Mouse (Mus musculus) MEL (cell line): ENCODE results near the gene Nectin2. TPM values are rescaled to one million over a fixed set of nuclear protein-coding genes. Genes with fewer than 3 reads are reported as not detected.
A peak's percentile ranks its signal among the peaks of the same experiment; 100 is the strongest.

Source experiments
- DNase-seq: peaks from one replicate; pipeline ENCODE4 v3.0.0; 2011; ENCODE audit warnings: low read depth, low spot score
- H3K27ac ChIP-seq: 2 replicates; pipeline ENCODE4 v1.5.1; 2012; ENCODE audit warnings: low read depth, mild to moderate bottlenecking, control low read depth, low read length, moderate library complexity; ENCODE audit not compliant: control insufficient read depth
- H3K27me3 ChIP-seq, 2 experiments: fragments of 150-350 bp in 1 of 2; sonication (generic) in 1 of 2; 2 replicates each; pipeline ENCODE4 v1.6.1; 2012; ENCODE audit warnings: low read length in 2 of 2, mild to moderate bottlenecking in 2 of 2, improper control_type of control experiment in 1 of 2, moderate library complexity in 1 of 2; ENCODE audit not compliant: insufficient read depth in 2 of 2, control insufficient read depth in 1 of 2
- H3K36me3 ChIP-seq, 2 experiments: 2 replicates each; pipeline ENCODE4 v1.6.1; 2012 to 2014; ENCODE audit warnings: low read length in 2 of 2, improper control_type of control experiment in 1 of 2, inconsistent platforms in 1 of 2, mild to moderate bottlenecking in 1 of 2; ENCODE audit not compliant: insufficient read depth in 2 of 2, control insufficient read depth in 1 of 2
- H3K4me1 ChIP-seq, 2 experiments: fragments of 150-350 bp in 1 of 2; sonication (generic) in 1 of 2; 2 replicates each; pipeline ENCODE4 v1.6.1; 2012; ENCODE audit warnings: low read length in 2 of 2, improper control_type of control experiment in 1 of 2, mild to moderate bottlenecking in 1 of 2; ENCODE audit not compliant: insufficient read depth in 2 of 2, control insufficient read depth in 1 of 2
- H3K4me3 ChIP-seq, 2 experiments: fragments of 150-350 bp in 1 of 2; sonication (generic) in 1 of 2; 2 replicates each; pipeline ENCODE4 v1.5.1; 2012; ENCODE audit warnings: low read depth in 2 of 2, low read length in 2 of 2, mild to moderate bottlenecking in 2 of 2, moderate library complexity in 2 of 2, control low read depth in 1 of 2, improper control_type of control experiment in 1 of 2; ENCODE audit not compliant: control insufficient read depth in 1 of 2, insufficient read depth in 1 of 2
- H3K79me2 ChIP-seq: 2 replicates; pipeline ENCODE4 v1.6.1; 2012; ENCODE audit warnings: mild to moderate bottlenecking, low read length, moderate library complexity; ENCODE audit not compliant: control insufficient read depth, poor library complexity, insufficient read depth
- H3K9ac ChIP-seq: 2 replicates; pipeline ENCODE4 v1.6.1; 2012; ENCODE audit warnings: low read depth, mild to moderate bottlenecking, control low read depth, low read length, moderate library complexity; ENCODE audit not compliant: control insufficient read depth, poor library complexity, severe bottlenecking
- H3K9me3 ChIP-seq: fragments of 150-350 bp; sonication (generic); replicated peaks from 2 replicates; pipeline ENCODE4 v1.6.1; 2012; ENCODE audit warnings: mild to moderate bottlenecking, low read length, improper control_type of control experiment, moderate library complexity; ENCODE audit not compliant: insufficient read depth
- CTCF ChIP-seq, 3 experiments: IDR thresholded peaks in 2 of 3; conservative IDR thresholded peaks in 1 of 3; 2 replicates each; pipeline ENCODE4 v1.5.1; 2011 to 2012; ENCODE audit warnings: low read length in 3 of 3, low read depth in 2 of 3, mild to moderate bottlenecking in 2 of 3, improper control_type of control experiment in 1 of 3, inconsistent platforms in 1 of 3, mixed read lengths in 1 of 3, moderate library complexity in 1 of 3; ENCODE audit not compliant: control insufficient read depth in 1 of 3, insufficient read depth in 1 of 3, poor library complexity in 1 of 3, severe bottlenecking in 1 of 3
- E2F4 ChIP-seq: IDR thresholded peaks from 2 replicates; pipeline ENCODE4 v1.6.1; 2011; ENCODE audit warnings: low read depth, low read length, improper control_type of control experiment, borderline replicate concordance
- EP300 ChIP-seq, 2 experiments: IDR thresholded peaks; 2 replicates each; pipeline ENCODE4 v1.6.1; 2011; ENCODE audit warnings: improper control_type of control experiment in 2 of 2, low read length in 2 of 2, low read depth in 1 of 2, mild to moderate bottlenecking in 1 of 2
- GABPA ChIP-seq: IDR thresholded peaks from 2 replicates; pipeline ENCODE4 v1.6.1; 2012; ENCODE audit warnings: low read depth, mild to moderate bottlenecking, inconsistent platforms, low read length, improper control_type of control experiment, moderate library complexity
- GATA1 ChIP-seq: IDR thresholded peaks from 2 replicates; pipeline ENCODE4 v1.6.1; 2011; ENCODE audit warnings: low read depth, low read length, improper control_type of control experiment
- HCFC1 ChIP-seq: IDR thresholded peaks from 2 replicates; pipeline ENCODE4 v1.6.1; 2012; ENCODE audit warnings: low read depth, mild to moderate bottlenecking, inconsistent platforms, low read length, improper control_type of control experiment, moderate library complexity
- KAT2A ChIP-seq: conservative IDR thresholded peaks from 2 replicates; pipeline ENCODE4 v1.6.1; 2012; ENCODE audit warnings: low read depth, low read length, improper control_type of control experiment, inconsistent platforms
- MAFK ChIP-seq: IDR thresholded peaks from 2 replicates; pipeline ENCODE4 v1.6.1; 2011; ENCODE audit warnings: low read depth, mild to moderate bottlenecking, low read length, improper control_type of control experiment, borderline replicate concordance
- MAZ ChIP-seq: IDR thresholded peaks from 2 replicates; pipeline ENCODE4 v1.6.1; 2012; ENCODE audit warnings: low read depth, mild to moderate bottlenecking, inconsistent platforms, low read length, improper control_type of control experiment
- MYB ChIP-seq: IDR thresholded peaks from 2 replicates; pipeline ENCODE4 v1.6.1; 2011; ENCODE audit warnings: mild to moderate bottlenecking, low read depth, low read length, improper control_type of control experiment
- MYC ChIP-seq: IDR thresholded peaks from 2 replicates; pipeline ENCODE4 v1.6.1; 2011; ENCODE audit warnings: low read depth, mild to moderate bottlenecking, low read length, improper control_type of control experiment, moderate library complexity
- NRF1 ChIP-seq: IDR thresholded peaks from 2 replicates; pipeline ENCODE4 v1.6.1; 2014; ENCODE audit warnings: low read depth, mild to moderate bottlenecking, inconsistent platforms, low read length, improper control_type of control experiment, moderate library complexity; ENCODE audit not compliant: poor library complexity, insufficient read depth, severe bottlenecking
- POLR2AphosphoS5 ChIP-seq: IDR thresholded peaks from 2 replicates; pipeline ENCODE4 v1.6.1; 2012; ENCODE audit warnings: low read depth, borderline replicate concordance, mild to moderate bottlenecking, inconsistent platforms, low read length, moderate library complexity, mixed read lengths
- RAD21 ChIP-seq: IDR thresholded peaks from 2 replicates; pipeline ENCODE4 v1.6.1; 2011; ENCODE audit warnings: mild to moderate bottlenecking, low read depth, low read length, improper control_type of control experiment
- RCOR1 ChIP-seq: IDR thresholded peaks from 2 replicates; pipeline ENCODE4 v1.6.1; 2012; ENCODE audit warnings: low read depth, mild to moderate bottlenecking, inconsistent platforms, low read length, improper control_type of control experiment
- SIN3A ChIP-seq: IDR thresholded peaks from 2 replicates; pipeline ENCODE4 v1.6.1; 2012; ENCODE audit warnings: low read length, improper control_type of control experiment, inconsistent platforms
- SMC3 ChIP-seq: IDR thresholded peaks from 2 replicates; pipeline ENCODE4 v1.6.1; 2011; ENCODE audit warnings: low read depth, low read length, improper control_type of control experiment
- TAL1 ChIP-seq: IDR thresholded peaks from 2 replicates; pipeline ENCODE4 v1.6.1; 2012; ENCODE audit warnings: mild to moderate bottlenecking, inconsistent platforms, low read length, moderate library complexity, mixed read lengths
- TCF12 ChIP-seq: IDR thresholded peaks from 2 replicates; pipeline ENCODE4 v1.6.1; 2014; ENCODE audit warnings: low read depth, mild to moderate bottlenecking, inconsistent platforms, low read length, improper control_type of control experiment, moderate library complexity
- USF2 ChIP-seq, 2 experiments: IDR thresholded peaks; 2 replicates each; pipeline ENCODE4 v1.6.1; 2011 to 2012; ENCODE audit warnings: improper control_type of control experiment in 2 of 2, low read length in 2 of 2, borderline replicate concordance in 1 of 2, inconsistent platforms in 1 of 2, low read depth in 1 of 2, mild to moderate bottlenecking in 1 of 2; ENCODE audit not compliant: insufficient read depth in 1 of 2
- ZC3H11A ChIP-seq: IDR thresholded peaks from 2 replicates; pipeline ENCODE4 v1.6.1; 2012; ENCODE audit warnings: low read depth, mild to moderate bottlenecking, inconsistent platforms, low read length, improper control_type of control experiment
- ZKSCAN1 ChIP-seq: IDR thresholded peaks from 2 replicates; pipeline ENCODE4 v1.6.1; 2012; ENCODE audit warnings: low read depth, mild to moderate bottlenecking, inconsistent platforms, low read length, improper control_type of control experiment, moderate library complexity
- ZMIZ1 ChIP-seq: IDR thresholded peaks from 2 replicates; pipeline ENCODE4 v1.6.1; 2012; ENCODE audit warnings: low read depth, mild to moderate bottlenecking, inconsistent platforms, low read length, improper control_type of control experiment, moderate library complexity
- ZNF384 ChIP-seq: IDR thresholded peaks from 2 replicates; pipeline ENCODE4 v1.6.1; 2012; ENCODE audit warnings: low read depth, mild to moderate bottlenecking, inconsistent platforms, low read length, improper control_type of control experiment
- polyA plus RNA-seq, 2 experiments: library from polyadenylated mRNA; stranded (reverse) in 1 of 2; unstranded in 1 of 2; fragments of >175 nt in 1 of 2; fragments of >200 nt in 1 of 2; gene quantifications; 2 replicates each; pipeline versions ENCODE4 v1.2.1 to v1.2.4; 2012; ENCODE audit warnings: low replicate concordance in 2 of 2, low read depth in 1 of 2; ENCODE audit not compliant: insufficient read length in 2 of 2, insufficient read depth in 1 of 2, missing spikeins in 1 of 2
- total RNA-seq: library from RNA; depleted of rRNA; stranded (reverse); fragments of 300-350 nt; gene quantifications from 2 replicates; pipeline ENCODE4 v1.2.3, GENCODE M21; 2012

The Nectin2 gene
- total and polyA plus RNA-seq, 3 experiments: 6.9 to 25.6 TPM; not detected in 1

DNA sequence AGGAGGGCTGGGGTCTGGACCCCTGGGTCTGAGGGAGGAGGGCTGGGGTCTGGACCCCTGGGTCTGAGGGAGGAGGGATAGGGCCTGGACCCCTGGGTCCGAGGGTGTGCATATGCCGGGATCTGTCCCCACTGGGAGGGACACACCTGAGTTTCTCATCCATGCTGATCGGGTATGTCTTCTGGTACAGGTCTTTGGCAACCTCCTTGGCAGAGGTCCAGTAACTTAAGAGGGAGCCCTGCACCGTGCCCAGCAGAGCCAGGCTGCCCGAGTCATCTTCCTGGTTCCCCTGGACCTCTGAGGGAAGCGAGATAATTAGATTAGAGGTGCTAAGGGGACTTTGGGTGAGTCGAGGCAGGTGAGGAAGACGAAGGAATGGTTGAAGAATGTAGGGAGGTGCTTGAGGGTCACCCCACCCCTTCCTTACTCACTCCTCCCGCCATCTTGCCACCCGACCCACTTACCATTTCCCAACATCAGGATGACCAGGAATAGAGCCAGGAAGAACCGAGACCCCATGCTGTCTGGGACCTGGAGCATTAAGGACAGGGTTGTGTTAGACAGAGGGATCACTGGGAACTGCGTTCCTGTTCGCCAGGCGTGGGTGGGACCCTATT, 77.1 kb downstream of the Nectin2 start:
- no peak for DNase-seq
- no peak overlapping the region for H3K9ac ChIP-seq
- no peaks in the 10 kb centered on the region for H3K9me3 ChIP-seq
- no peaks in the 10 kb centered on the region for H3K79me2 ChIP-seq
- TF ChIP-seq MYB (no peak), RCOR1 (no peak), ZMIZ1 (no peak), MAFK (no peak), RAD21 (no peak), POLR2AphosphoS5 (no peak), GATA1 (no peak)
- H3K27me3 ChIP-seq: no peaks in the 10 kb centered on the region
- no peak overlapping the region for H3K27ac ChIP-seq
- H3K4me3 ChIP-seq: no peak overlapping the region
- no peaks in the 10 kb centered on the region; a peak in 1 of 4 replicates for H3K36me3 ChIP-seq
- peaks cover 0 to 4% of the 10 kb centered on the region in 2 experiments; a peak in 2 of 4 replicates for H3K4me1 ChIP-seq

DNA sequence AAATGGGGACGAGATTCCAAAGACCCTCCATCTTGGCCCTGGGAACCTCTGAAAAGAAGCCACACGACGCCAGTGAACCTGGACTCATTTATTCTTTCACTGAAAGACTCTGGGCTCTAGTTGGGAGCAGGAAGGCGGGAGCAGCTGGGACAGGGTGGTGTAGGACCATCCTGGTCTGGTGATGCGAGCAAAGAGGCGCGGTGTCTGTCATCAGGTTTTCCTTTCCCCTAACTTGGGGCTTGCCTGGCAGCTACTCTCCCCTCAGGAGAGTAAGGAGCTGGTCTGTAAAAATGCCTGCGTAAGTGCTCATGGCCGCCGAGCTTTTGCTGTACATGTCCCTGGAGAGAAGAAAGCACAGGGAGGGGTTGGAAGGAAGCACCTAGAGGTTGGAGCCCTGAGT, 78.8 kb downstream of the Nectin2 start:
- Histone ChIP-seq H3K27ac (no peak overlapping the region), H3K36me3 (peaks cover 0 to 3% of the 10 kb centered on the region in 2 experiments; a peak in 2 of 4 replicates), H3K9me3 (no peaks in the 10 kb centered on the region), H3K27me3 (no peaks in the 10 kb centered on the region), H3K9ac (no peak overlapping the region), H3K79me2 (no peaks in the 10 kb centered on the region), H3K4me1 (peaks cover 0 to 4% of the 10 kb centered on the region in 2 experiments; a peak in 2 of 4 replicates), H3K4me3 (no peak overlapping the region)
- TF ChIP-seq GABPA: no peak
- no peak for TF ChIP-seq USF2 (IDR thresholded peaks at IDR 0.05; ENCODE audit: borderline replicate concordance in 1 of 2, insufficient read depth in 1 of 2, low read depth in 1 of 2, low read length in 2 of 2)
- TF ChIP-seq E2F4: no peak
- TF ChIP-seq ZKSCAN1: no peak
- no peak for DNase-seq

DNA sequence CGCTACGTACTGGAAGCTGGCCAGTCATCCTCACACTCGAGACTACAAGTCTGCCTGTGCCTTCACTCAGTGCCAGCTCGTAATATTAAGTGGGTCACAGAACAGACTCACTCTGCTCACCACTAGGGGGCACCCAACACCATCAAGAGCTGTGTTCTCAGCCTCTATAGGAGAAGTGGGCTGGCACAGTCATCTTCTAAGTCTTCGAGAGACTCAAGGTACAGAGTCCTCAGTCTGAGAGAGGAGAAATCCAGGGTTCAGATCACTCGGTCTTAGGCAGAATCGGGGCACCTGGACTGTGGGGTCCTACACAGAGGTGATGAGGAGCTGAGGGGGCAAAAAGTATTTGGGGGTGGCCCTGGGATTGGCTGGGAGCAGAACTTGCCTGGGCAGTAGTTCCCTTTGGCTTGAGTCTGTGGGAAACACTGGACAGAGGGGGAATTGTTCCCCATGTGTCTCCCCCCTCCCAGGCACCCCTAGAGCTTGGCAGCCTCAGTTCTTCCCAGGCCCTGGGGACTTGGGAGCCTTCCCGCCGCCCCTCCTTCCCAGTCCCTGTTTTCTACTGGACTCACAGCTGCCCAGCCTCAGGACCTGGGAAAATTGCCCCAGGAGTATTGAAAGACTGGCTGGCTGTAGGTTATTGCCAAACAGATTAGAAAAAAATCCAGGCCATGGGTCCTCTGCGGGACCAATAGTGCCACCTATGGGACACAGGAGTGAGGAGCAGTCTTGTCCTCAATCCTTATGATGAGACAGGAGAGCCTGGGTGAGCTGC, 81.1 kb downstream of the Nectin2 start:
- H3K4me3 ChIP-seq: peak overlapping the region in 1 of 2 experiments; percentile 21; a peak in 2 of 4 replicates
- TF ChIP-seq MAZ (0 out of 2 replicates have a peak, but pooled peaks have one; percentile 32), MYC (no peak), RAD21 (peak; percentile 96), EP300 (IDR thresholded peaks at IDR 0.05; ENCODE audit: low read depth in 1 of 2, low read length in 2 of 2) (no peak), TAL1 (no peak), GABPA (no peak), SMC3 (peak; percentile 90), SIN3A (peak; percentile 55), NRF1 (no peak), ZC3H11A (peak; percentile 89), CTCF (IDR thresholded peaks at IDR 0.05 in 2 of 3, conservative IDR thresholded peaks at IDR 0.05 in 1 of 3; ENCODE audit: control insufficient read depth in 1 of 3, insufficient read depth in 1 of 3, low read depth in 2 of 3, low read length in 3 of 3, poor library complexity in 1 of 3, severe bottlenecking in 1 of 3) (peak; percentile 87 to 99 (median 91)), TCF12 (no peak), KAT2A (no peak), HCFC1 (peak; percentile 36; the same call in 1 of the 2 replicates), ZNF384 (peak; percentile 89)
- peaks cover 0 to 7% of the 10 kb centered on the region in 2 experiments; a peak in 2 of 4 replicates for H3K36me3 ChIP-seq
- no peaks in the 10 kb centered on the region for H3K9me3 ChIP-seq
- peaks cover 4% of the 10 kb centered on the region in 2 experiments; a peak in 3 of 4 replicates for H3K4me1 ChIP-seq
- no peaks in the 10 kb centered on the region for H3K27me3 ChIP-seq
- peak; percentile 96 for DNase-seq
- H3K27ac ChIP-seq: no peak overlapping the region
- H3K9ac ChIP-seq: peak overlapping the region; percentile 43
- H3K79me2 ChIP-seq: peaks cover 7% of the 10 kb centered on the region
